Mouse (Mus musculus): ENCODE data around the gene Ccdc157. TPM values are rescaled to one million over a fixed set of nuclear protein-coding genes. Genes with fewer than 3 reads are reported as not detected.
"Not testable (repeated sequence)": the region's sequence is repeated elsewhere in the genome, so short reads cannot be mapped to it uniquely, and the experiment has no call there.

The Ccdc157 gene
- polyA plus RNA-seq, 1 experiment from 2014 or later: 9.1 TPM

DNA sequence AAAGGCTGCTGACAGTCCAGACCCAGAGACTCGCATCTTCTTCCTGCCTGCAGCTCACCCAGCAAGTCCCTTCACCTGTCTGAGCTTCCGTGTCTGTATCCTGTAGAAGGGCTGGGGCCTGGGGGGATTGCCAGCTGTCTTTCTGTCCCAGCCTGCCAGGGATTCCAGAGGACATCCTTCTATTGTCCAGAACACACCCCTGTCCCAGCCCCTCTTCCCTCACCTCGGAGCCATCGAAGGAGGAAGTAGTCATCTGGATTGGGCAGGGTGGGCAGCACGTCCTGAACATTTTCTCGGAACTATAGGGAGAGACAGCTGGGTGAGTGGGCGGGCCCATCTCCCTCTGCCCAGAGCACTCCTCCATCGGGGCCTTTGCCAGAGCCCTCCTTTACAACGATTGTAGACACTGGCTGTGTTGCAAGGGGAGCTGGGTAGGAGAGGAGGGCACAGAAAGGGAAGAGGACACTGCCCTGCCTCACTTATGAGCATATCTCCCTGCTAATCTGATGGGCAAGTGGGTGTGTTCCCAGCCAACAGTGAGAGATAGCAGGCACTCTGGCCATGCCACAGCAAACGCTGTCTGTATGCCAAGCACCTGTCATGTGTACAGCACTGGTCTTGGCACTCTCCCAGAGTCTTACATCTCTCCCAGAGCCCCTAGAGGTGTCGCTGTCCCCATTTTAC, 43.5 kb downstream of the Ccdc157 start:
- no peak overlapping the region for H3K27ac ChIP-seq (ENCODE audit: low read length)
- H3K4me3 ChIP-seq (ENCODE audit: low read depth, low read length): no peak overlapping the region
- no peaks in the 10 kb centered on the region for H3K9me3 ChIP-seq (replicated peaks; ENCODE audit: control insufficient read depth, low read length, poor library complexity, severe bottlenecking)
- peak overlapping the region; percentile 12; the same call in 1 of the 2 replicates for H3K4me2 ChIP-seq (ENCODE audit: low read length)
- H3K4me1 ChIP-seq (ENCODE audit: control insufficient read depth, insufficient read depth, low read length): peaks cover 7% of the 10 kb centered on the region; the same call in 1 of the 2 replicates
- H3K27me3 ChIP-seq (ENCODE audit: control insufficient read depth, insufficient read depth, low read depth, low read length): 0 out of 2 replicates have a peak, but pooled peaks cover 3% of the 10 kb centered on the region
- no peak for ATAC-seq
- WGBS: 69% methylated on average over 11 of the region's 11 CpGs
- H3K36me3 ChIP-seq (ENCODE audit: control insufficient read depth, insufficient read depth, low read length): no peaks in the 10 kb centered on the region
- H3K9ac ChIP-seq (ENCODE audit: low read depth, low read length): no peak overlapping the region

GRCm38 (mm10) chr11:4115407-4115806, 44.7 kb downstream of the Ccdc157 start:
- no peak overlapping the region for H3K4me2 ChIP-seq (ENCODE audit: low read length)
- no peak overlapping the region for H3K27ac ChIP-seq (ENCODE audit: low read length)
- WGBS: 95% methylated on average over 4 of the region's 4 CpGs
- 0 out of 2 replicates have a peak, but pooled peaks cover 3% of the 10 kb centered on the region for H3K27me3 ChIP-seq (ENCODE audit: control insufficient read depth, insufficient read depth, low read depth, low read length)
- ATAC-seq: no peak
- no peak overlapping the region for H3K9ac ChIP-seq (ENCODE audit: low read depth, low read length)
- H3K36me3 ChIP-seq (ENCODE audit: control insufficient read depth, insufficient read depth, low read length): 0 out of 2 replicates have a peak, but pooled peaks cover 3% of the 10 kb centered on the region
- H3K9me3 ChIP-seq (replicated peaks; ENCODE audit: control insufficient read depth, low read length, poor library complexity, severe bottlenecking): no peaks in the 10 kb centered on the region
- peaks cover 7% of the 10 kb centered on the region; the same call in 1 of the 2 replicates for H3K4me1 ChIP-seq (ENCODE audit: control insufficient read depth, insufficient read depth, low read length)
- H3K4me3 ChIP-seq (ENCODE audit: low read depth, low read length): no peak overlapping the region

DNA sequence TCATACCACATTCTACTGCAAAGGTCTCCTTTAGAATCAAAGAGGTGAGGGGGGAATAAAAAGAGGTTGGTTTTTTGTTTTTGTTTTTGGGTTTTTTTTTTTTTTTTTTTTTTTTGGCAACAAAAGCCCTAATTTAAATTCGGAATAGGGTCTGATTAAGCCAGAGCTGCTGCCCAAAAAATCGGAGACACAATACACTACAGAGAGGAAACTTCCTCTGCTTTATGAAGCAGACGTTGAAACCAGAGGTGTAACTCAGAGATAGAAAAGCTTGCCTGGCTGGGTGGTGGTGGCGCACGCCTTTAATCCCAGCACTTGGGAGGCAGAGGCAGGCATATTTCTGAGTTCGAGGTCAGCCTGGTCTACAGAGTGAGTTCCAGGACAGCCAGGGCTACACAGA, 45.6 kb downstream of the Ccdc157 start:
- WGBS: 72% methylated on average over 6 of the region's 6 CpGs

GRCm38 (mm10) chr11:4113970-4114369, 46.1 kb downstream of the Ccdc157 start:
- H3K9ac ChIP-seq (ENCODE audit: low read depth, low read length): no peak overlapping the region
- no peaks in the 10 kb centered on the region for H3K27me3 ChIP-seq (ENCODE audit: control insufficient read depth, insufficient read depth, low read depth, low read length)
- no peak overlapping the region for H3K4me3 ChIP-seq (ENCODE audit: low read depth, low read length)
- 0 out of 2 replicates have a peak, but pooled peaks cover 3% of the 10 kb centered on the region for H3K36me3 ChIP-seq (ENCODE audit: control insufficient read depth, insufficient read depth, low read length)
- no peak overlapping the region for H3K4me2 ChIP-seq (ENCODE audit: low read length)
- H3K27ac ChIP-seq (ENCODE audit: low read length): no peak overlapping the region
- WGBS: 89% methylated on average over 6 of the region's 6 CpGs
- peaks cover 7% of the 10 kb centered on the region; the same call in 1 of the 2 replicates for H3K4me1 ChIP-seq (ENCODE audit: control insufficient read depth, insufficient read depth, low read length)
- no peak for ATAC-seq
- H3K9me3 ChIP-seq (replicated peaks; ENCODE audit: control insufficient read depth, low read length, poor library complexity, severe bottlenecking): no peaks in the 10 kb centered on the region

More for the DNA sequence above, 45.6 kb downstream of the Ccdc157 start:
- ATAC-seq; H3K9me3 ChIP-seq (replicated peaks; ENCODE audit: control insufficient read depth, low read length, poor library complexity, severe bottlenecking); H3K4me1 ChIP-seq (ENCODE audit: control insufficient read depth, insufficient read depth, low read length); H3K9ac ChIP-seq (ENCODE audit: low read depth, low read length); H3K4me2 ChIP-seq (ENCODE audit: low read length); H3K27me3 ChIP-seq (ENCODE audit: control insufficient read depth, insufficient read depth, low read depth, low read length); H3K27ac ChIP-seq (ENCODE audit: low read length); H3K36me3 ChIP-seq (ENCODE audit: control insufficient read depth, insufficient read depth, low read length); H3K4me3 ChIP-seq (ENCODE audit: low read depth, low read length): not testable (repeated sequence)

DNA sequence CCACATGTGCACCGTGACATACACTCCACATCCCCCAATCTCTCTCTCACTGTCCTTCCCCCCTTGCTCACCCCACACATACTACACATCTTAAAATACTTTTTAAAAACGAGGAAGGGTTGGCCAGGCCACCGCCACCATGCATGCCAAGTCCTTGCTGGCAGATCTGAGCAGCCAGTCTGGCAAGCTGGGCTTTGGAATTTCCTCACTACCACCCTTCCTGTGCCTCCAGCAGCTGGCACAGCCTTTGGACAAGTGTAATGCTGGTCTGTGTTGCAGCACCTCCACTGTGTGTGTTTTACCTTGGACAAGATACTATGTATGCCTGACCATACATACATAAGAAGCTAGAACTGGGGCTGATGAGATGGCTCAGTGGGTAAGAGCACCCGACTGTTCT, 46.6 kb downstream of the Ccdc157 start:
- H3K36me3 ChIP-seq (ENCODE audit: control insufficient read depth, insufficient read depth, low read length): 0 out of 2 replicates have a peak, but pooled peaks cover 6% of the 10 kb centered on the region
- H3K4me3 ChIP-seq (ENCODE audit: low read depth, low read length): no peak overlapping the region
- H3K4me2 ChIP-seq (ENCODE audit: low read length): no peak overlapping the region
- ATAC-seq: no peak
- H3K27ac ChIP-seq (ENCODE audit: low read length): no peak overlapping the region
- WGBS: 80% methylated on average over 4 of the region's 4 CpGs
- no peaks in the 10 kb centered on the region for H3K9me3 ChIP-seq (replicated peaks; ENCODE audit: control insufficient read depth, low read length, poor library complexity, severe bottlenecking)
- H3K9ac ChIP-seq (ENCODE audit: low read depth, low read length): no peak overlapping the region
- H3K27me3 ChIP-seq (ENCODE audit: control insufficient read depth, insufficient read depth, low read depth, low read length): no peaks in the 10 kb centered on the region
- peaks cover 7% of the 10 kb centered on the region; the same call in 1 of the 2 replicates for H3K4me1 ChIP-seq (ENCODE audit: control insufficient read depth, insufficient read depth, low read length)

GRCm38 (mm10) chr11:4112861-4113260, 47.2 kb downstream of the Ccdc157 start:
- no peaks in the 10 kb centered on the region for H3K27me3 ChIP-seq (ENCODE audit: control insufficient read depth, insufficient read depth, low read depth, low read length)
- 90% methylated on average over 6 of the region's 6 CpGs for WGBS
- H3K4me1 ChIP-seq (ENCODE audit: control insufficient read depth, insufficient read depth, low read length): peaks cover 7% of the 10 kb centered on the region; the same call in 1 of the 2 replicates
- no peak overlapping the region for H3K27ac ChIP-seq (ENCODE audit: low read length)
- no peaks in the 10 kb centered on the region for H3K9me3 ChIP-seq (replicated peaks; ENCODE audit: control insufficient read depth, low read length, poor library complexity, severe bottlenecking)
- 0 out of 2 replicates have a peak, but pooled peaks cover 7% of the 10 kb centered on the region for H3K36me3 ChIP-seq (ENCODE audit: control insufficient read depth, insufficient read depth, low read length)
- H3K4me2 ChIP-seq (ENCODE audit: low read length): no peak overlapping the region
- H3K4me3 ChIP-seq (ENCODE audit: low read depth, low read length): no peak overlapping the region
- no peak overlapping the region for H3K9ac ChIP-seq (ENCODE audit: low read depth, low read length)
- no peak for ATAC-seq

DNA sequence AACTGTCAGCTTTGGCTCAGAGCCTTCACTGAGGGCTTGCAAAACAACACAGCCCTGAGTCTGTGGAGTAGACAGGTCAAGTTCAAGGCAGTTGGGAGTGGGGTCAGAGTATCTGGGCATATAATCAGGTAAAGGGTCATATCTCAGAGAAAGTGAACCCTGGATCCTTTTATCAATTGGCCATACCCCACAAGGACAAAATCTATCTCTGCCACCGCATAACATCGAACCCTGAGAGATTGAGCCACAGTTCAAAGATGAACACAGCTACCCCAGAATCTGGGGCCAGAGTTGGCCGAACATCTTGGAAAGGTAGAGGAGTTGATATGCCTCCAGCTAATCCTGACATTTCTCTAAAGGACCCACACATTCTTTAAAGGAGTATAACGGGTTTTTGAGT, 48.1 kb downstream of the Ccdc157 start:
- 0 out of 2 replicates have a peak, but pooled peaks cover 7% of the 10 kb centered on the region for H3K36me3 ChIP-seq (ENCODE audit: control insufficient read depth, insufficient read depth, low read length)
- no peak overlapping the region for H3K27ac ChIP-seq (ENCODE audit: low read length)
- WGBS: 93% methylated on average over 4 of the region's 4 CpGs
- no peaks in the 10 kb centered on the region for H3K27me3 ChIP-seq (ENCODE audit: control insufficient read depth, insufficient read depth, low read depth, low read length)
- H3K4me2 ChIP-seq (ENCODE audit: low read length): no peak overlapping the region
- H3K9me3 ChIP-seq (replicated peaks; ENCODE audit: control insufficient read depth, low read length, poor library complexity, severe bottlenecking): no peaks in the 10 kb centered on the region
- ATAC-seq: no peak
- no peaks in the 10 kb centered on the region; the same call in 1 of the 2 replicates for H3K4me1 ChIP-seq (ENCODE audit: control insufficient read depth, insufficient read depth, low read length)
- H3K4me3 ChIP-seq (ENCODE audit: low read depth, low read length): no peak overlapping the region
- H3K9ac ChIP-seq (ENCODE audit: low read depth, low read length): no peak overlapping the region

DNA sequence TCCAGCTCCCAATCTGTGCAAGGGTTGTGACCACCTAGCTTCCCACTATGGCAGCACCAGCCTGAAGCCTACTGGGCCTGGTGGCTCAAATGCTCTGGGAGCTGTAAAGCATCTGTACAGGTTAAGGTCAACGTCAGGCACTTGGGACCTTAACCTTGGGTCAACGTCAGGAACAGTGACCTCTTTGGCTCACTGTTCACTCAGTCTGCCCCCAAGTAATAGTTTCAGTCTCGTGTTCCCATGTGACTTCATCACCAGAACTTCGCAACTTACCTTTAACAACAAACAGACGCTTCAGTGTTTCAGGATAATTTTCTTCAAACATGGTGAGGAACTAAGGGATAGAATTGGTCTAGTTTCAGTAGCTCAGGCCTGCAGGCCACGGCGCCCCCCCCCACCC, 51.4 kb downstream of the Ccdc157 start:
- WGBS: 89% methylated on average over 7 of the region's 7 CpGs
- no peak overlapping the region for H3K27ac ChIP-seq (ENCODE audit: low read length)
- no peaks in the 10 kb centered on the region for H3K27me3 ChIP-seq (ENCODE audit: control insufficient read depth, insufficient read depth, low read depth, low read length)
- no peak overlapping the region for H3K4me3 ChIP-seq (ENCODE audit: low read depth, low read length)
- H3K9ac ChIP-seq (ENCODE audit: low read depth, low read length): no peak overlapping the region
- ATAC-seq: no peak
- no peak overlapping the region for H3K4me2 ChIP-seq (ENCODE audit: low read length)
- no peaks in the 10 kb centered on the region for H3K9me3 ChIP-seq (replicated peaks; ENCODE audit: control insufficient read depth, low read length, poor library complexity, severe bottlenecking)
- H3K36me3 ChIP-seq (ENCODE audit: control insufficient read depth, insufficient read depth, low read length): 0 out of 2 replicates have a peak, but pooled peaks cover 7% of the 10 kb centered on the region
- H3K4me1 ChIP-seq (ENCODE audit: control insufficient read depth, insufficient read depth, low read length): no peaks in the 10 kb centered on the region

GRCm38 (mm10) chr11:4107901-4108300, 52.2 kb downstream of the Ccdc157 start:
- H3K36me3 ChIP-seq (ENCODE audit: control insufficient read depth, insufficient read depth, low read length); ATAC-seq; H3K4me1 ChIP-seq (ENCODE audit: control insufficient read depth, insufficient read depth, low read length); H3K9ac ChIP-seq (ENCODE audit: low read depth, low read length); H3K27me3 ChIP-seq (ENCODE audit: control insufficient read depth, insufficient read depth, low read depth, low read length); H3K27ac ChIP-seq (ENCODE audit: low read length); H3K9me3 ChIP-seq (replicated peaks; ENCODE audit: control insufficient read depth, low read length, poor library complexity, severe bottlenecking); H3K4me3 ChIP-seq (ENCODE audit: low read depth, low read length); H3K4me2 ChIP-seq (ENCODE audit: low read length): not testable (repeated sequence)
- 91% methylated on average over 3 of the region's 6 CpGs for WGBS
